ENCODE assay signal across 28 mouse cellular contexts in the genomic region with DNA sequence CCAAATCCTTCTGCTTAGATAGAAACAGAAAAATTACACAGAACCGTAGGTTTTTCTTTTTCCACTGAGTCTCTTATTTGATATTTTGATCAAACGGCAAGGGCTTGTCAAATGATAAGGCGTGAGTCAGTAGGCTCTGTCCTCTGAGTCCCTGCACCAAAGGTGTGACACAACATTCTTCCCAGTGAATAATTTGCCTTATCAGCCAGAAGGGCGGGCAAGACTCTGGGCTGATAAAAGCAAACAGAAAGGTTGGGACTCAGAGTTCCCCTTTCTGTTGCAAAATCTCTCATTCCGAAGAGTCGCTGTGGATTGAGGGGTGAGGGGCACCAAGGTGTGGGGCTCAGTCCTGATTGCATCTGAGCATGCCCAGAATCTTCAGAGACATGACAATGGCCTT. TPM values are rescaled to one million over a fixed set of nuclear protein-coding genes. Genes with fewer than 3 reads are reported as not detected.
DNase-seq lines count a peak whose midpoint lies in the region; ATAC-seq lines count a peak whose summit lies in the region.
"Had no signal": no experiment of that assay in that cellular context is flagged by ENCODE, and none has a peak within 500 bp of the region (broad histone marks: within the 10 kb centered on the region; RNA-seq: fewer than 3 reads in every experiment).

No protein-coding gene starts in this region.

- 0 out of 2 replicates have a peak, but pooled peaks cover 3% of the 10 kb centered on the region for H3K4me1 ChIP-seq in heart, embryonic 12.5 days (replicated peaks)
- H3K4me1 ChIP-seq in lung, embryonic 15.5 days: peaks cover 15% of the 10 kb centered on the region; the same call in 1 of the 2 replicates
- H3K4me1 ChIP-seq in stomach, embryonic 14.5 days (ENCODE audit: control insufficient read depth, insufficient read depth, low read length): no peaks in the 10 kb centered on the region
- H3K4me1 ChIP-seq: embryonic facial prominence, embryonic 12.5 days; forebrain, embryonic 15.5 days; limb, embryonic 10.5 days; limb, embryonic 15.5 days; liver, embryonic 15.5 days; midbrain, embryonic 10.5 days; midbrain, embryonic 15.5 days; neural tube, embryonic 15.5 days had no signal

- no peak overlapping the region for H3K9ac ChIP-seq in heart, embryonic 12.5 days
- H3K9ac ChIP-seq in lung, embryonic 15.5 days: no peak overlapping the region
- H3K9ac ChIP-seq in stomach, embryonic 14.5 days (replicated peaks; ENCODE audit: low read depth, low read length): no peak overlapping the region
- H3K9ac ChIP-seq: embryonic facial prominence, embryonic 12.5 days; forebrain, embryonic 15.5 days; heart, embryonic 13.5 days; hindbrain, embryonic 14.5 days; limb, embryonic 15.5 days; liver, embryonic 15.5 days; midbrain, embryonic 15.5 days; neural tube, embryonic 15.5 days had no signal

- no peak overlapping the region for H3K4me3 ChIP-seq in heart, embryonic 12.5 days
- no peak overlapping the region for H3K4me3 ChIP-seq in lung, embryonic 15.5 days
- no peak overlapping the region for H3K4me3 ChIP-seq in stomach, embryonic 14.5 days (ENCODE audit: low read depth, low read length)
- H3K4me3 ChIP-seq: embryonic facial prominence, embryonic 12.5 days; forebrain, embryonic 15.5 days; heart, adult 2 months; heart, embryonic 13.5 days; limb, embryonic 10.5 days; limb, embryonic 15.5 days; liver, embryonic 15.5 days; midbrain, embryonic 10.5 days; midbrain, embryonic 15.5 days; neural tube, embryonic 15.5 days had no signal

- H3K27me3 ChIP-seq in heart, embryonic 12.5 days (replicated peaks): no peaks in the 10 kb centered on the region
- no peaks in the 10 kb centered on the region for H3K27me3 ChIP-seq in lung, embryonic 15.5 days
- H3K27me3 ChIP-seq in stomach, embryonic 14.5 days (ENCODE audit: control insufficient read depth, insufficient read depth, low read length): no peaks in the 10 kb centered on the region
- H3K27me3 ChIP-seq: embryonic facial prominence, embryonic 12.5 days; forebrain, embryonic 15.5 days; heart, embryonic 13.5 days; limb, embryonic 15.5 days; liver, embryonic 15.5 days; midbrain, embryonic 15.5 days; neural tube, embryonic 15.5 days had no signal

- 0 out of 2 replicates have a peak, but pooled peaks cover 2% of the 10 kb centered on the region for H3K9me3 ChIP-seq in heart, embryonic 12.5 days (replicated peaks)
- H3K9me3 ChIP-seq in lung, embryonic 15.5 days: no peaks in the 10 kb centered on the region
- H3K9me3 ChIP-seq in stomach, embryonic 14.5 days (ENCODE audit: control insufficient read depth, low read depth, low read length): no peaks in the 10 kb centered on the region
- H3K9me3 ChIP-seq: embryonic facial prominence, embryonic 12.5 days; forebrain, embryonic 15.5 days; limb, embryonic 10.5 days; limb, embryonic 15.5 days; liver, embryonic 15.5 days; midbrain, embryonic 10.5 days; midbrain, embryonic 15.5 days; neural tube, embryonic 15.5 days had no signal

- 59% methylated on average over 6 of the region's 6 CpGs for WGBS in heart, embryonic 12.5 days
- WGBS in lung, embryonic 15.5 days: 45% methylated on average over 6 of the region's 6 CpGs
- 64% methylated on average over 6 of the region's 6 CpGs for WGBS in stomach, embryonic 14.5 days

- ATAC-seq in heart, embryonic 12.5 days (ENCODE audit: insufficient number of reproducible peaks, low FRiP score): no peak
- no peak; the same call in 1 of the 2 replicates for ATAC-seq in lung, embryonic 15.5 days (ENCODE audit: borderline replicate concordance, extremely low read depth, low FRiP score, low TSS enrichment)
- ATAC-seq in stomach, embryonic 14.5 days (ENCODE audit: insufficient number of reproducible peaks, insufficient read depth, low FRiP score, low read depth): 0 out of 2 replicates have a peak, but pooled peaks have one; percentile 71
- ATAC-seq in inflammation-experienced regulatory T-cells, adult 6 months: no peak
- ATAC-seq: forebrain, embryonic 15.5 days; midbrain, embryonic 15.5 days had no signal

- H3K27ac ChIP-seq in heart, embryonic 12.5 days (ENCODE audit: poor library complexity, severe bottlenecking): no peak overlapping the region
- peak overlapping the region; percentile 69 for H3K27ac ChIP-seq in lung, embryonic 15.5 days
- H3K27ac ChIP-seq in stomach, embryonic 14.5 days (ENCODE audit: low read length): 0 out of 2 replicates have a peak overlapping the region, but pooled peaks have one; percentile 15
- H3K27ac ChIP-seq: embryonic facial prominence, embryonic 12.5 days; forebrain, embryonic 15.5 days; heart, adult 2 months; heart, embryonic 13.5 days; hindbrain, embryonic 14.5 days; limb, embryonic 10.5 days; limb, embryonic 15.5 days; liver, embryonic 15.5 days; midbrain, embryonic 10.5 days; midbrain, embryonic 15.5 days; neural tube, embryonic 15.5 days had no signal

- peak; percentile 39 for DNase-seq in heart, adult 11 months
- DNase-seq in lung, postnatal 14 days: no peak
- no peak for DNase-seq in cerebellum, postnatal 10 days
- DNase-seq: adrenal gland, adult 8-10 months; cerebellum, adult 8-10 months; embryo, embryonic 11 days; gastrocnemius, postnatal 36 days; heart, adult 2 months; heart, postnatal 10 days; kidney, adult 9 months; kidney, postnatal 10 days; right cerebral cortex, postnatal 25 days; spleen, adult 18-20 months had no signal

- no peaks in the 10 kb centered on the region for H3K36me3 ChIP-seq in heart, embryonic 12.5 days
- H3K36me3 ChIP-seq in lung, embryonic 15.5 days: peaks cover 5% of the 10 kb centered on the region; the same call in 1 of the 2 replicates
- H3K36me3 ChIP-seq in stomach, embryonic 14.5 days (ENCODE audit: control insufficient read depth, insufficient read depth, low read length): no peaks in the 10 kb centered on the region
- H3K36me3 ChIP-seq: embryonic facial prominence, embryonic 12.5 days; forebrain, embryonic 15.5 days; heart, embryonic 13.5 days; limb, embryonic 10.5 days; limb, embryonic 15.5 days; liver, embryonic 15.5 days; midbrain, embryonic 10.5 days; midbrain, embryonic 15.5 days; neural tube, embryonic 15.5 days had no signal

- no peak overlapping the region for H3K4me2 ChIP-seq in heart, embryonic 12.5 days
- H3K4me2 ChIP-seq in lung, embryonic 15.5 days: no peak overlapping the region
- no peak overlapping the region for H3K4me2 ChIP-seq in stomach, embryonic 14.5 days (replicated peaks; ENCODE audit: low read depth, low read length)
- H3K4me2 ChIP-seq: embryonic facial prominence, embryonic 12.5 days; forebrain, embryonic 15.5 days; heart, embryonic 13.5 days; hindbrain, embryonic 14.5 days; limb, embryonic 15.5 days; liver, embryonic 15.5 days; midbrain, embryonic 15.5 days; neural tube, embryonic 15.5 days had no signal

RNA-seq across cellular contexts. Expression of a gene that starts 14.9 kb away (rescaled TPM):
- polyA plus RNA-seq in heart, embryonic 12.5 days (2016; fragmentation: Nextera tagmentation; extraction: Ambion mirVana): 0.17 TPM in 1 of 2 replicates, not detected in the other
- 311 and 329 TPM in 2 replicates for polyA plus RNA-seq in lung, embryonic 15.5 days (2015; fragmentation: Nextera tagmentation; extraction: Ambion mirVana)
- polyA plus RNA-seq in stomach, embryonic 14.5 days (2014; fragmentation: Nextera tagmentation; extraction: Ambion mirVana): 248 and 262 TPM in 2 replicates
- not detected for polyA plus RNA-seq in inflammation-experienced regulatory T-cells, adult 6 months (2017; shearing (Covaris generic))
- polyA plus RNA-seq: embryonic facial prominence, embryonic 12.5 days; forebrain, embryonic 15.5 days; frontal cortex, adult 2 months; hindbrain, embryonic 14.5 days; limb, embryonic 10.5 days; limb, embryonic 15.5 days; midbrain, embryonic 10.5 days; midbrain, embryonic 15.5 days; neural tube, embryonic 15.5 days had no signal

Comparison
In these comparisons a context has a peak if more than half of its experiments do, and no peak if none do; other contexts are left out.
1. RNA of a gene that starts 14.9 kb away (polyA plus RNA-seq): 311 to 329 TPM in lung, embryonic 15.5 days and 248 to 262 TPM in stomach, embryonic 14.5 days; 0.17 TPM in heart, embryonic 12.5 days and not detected in inflammation-experienced regulatory T-cells, adult 6 months; every median in the first group is over 100 times any median in the second.